Mouse (Mus musculus): ENCODE data around the gene 1190002N15Rik.

The 1190002N15Rik gene

GRCm38 (mm10) chr9:94529146-94529746, 8.6 kb downstream of the 1190002N15Rik start:
- DNase-seq = no peak

- DNase-seq = no peak
These were observed 11.4 kb downstream of the 1190002N15Rik start for GRCm38 (mm10) chr9:94526473-94526872.

- no peak for DNase-seq
These were observed 25.6 kb downstream of the 1190002N15Rik start for GRCm38 (mm10) chr9:94512246-94512645.

GRCm38 (mm10) chr9:94511139-94511538, 26.7 kb downstream of the 1190002N15Rik start:
- no peak for DNase-seq

GRCm38 (mm10) chr9:94506980-94507379, 30.9 kb downstream of the 1190002N15Rik start:
- no peak for DNase-seq

GRCm38 (mm10) chr9:94491467-94491866, 46.4 kb downstream of the 1190002N15Rik start:
- DNase-seq = no peak

- DNase-seq = no peak
These were observed 49.9 kb downstream of the 1190002N15Rik start for GRCm38 (mm10) chr9:94487976-94488375.

GRCm38 (mm10) chr9:94483291-94483879, 54.5 kb downstream of the 1190002N15Rik start:
- DNase-seq = no peak

GRCm38 (mm10) chr9:94482215-94482975, 55.5 kb downstream of the 1190002N15Rik start:
- DNase-seq = no peak

- no peak for DNase-seq
These were observed 56.8 kb downstream of the 1190002N15Rik start for GRCm38 (mm10) chr9:94481057-94481456.

GRCm38 (mm10) chr9:94479382-94479781, 58.5 kb downstream of the 1190002N15Rik start:
- no peak for DNase-seq

- DNase-seq = no peak
These were observed 58.9 kb downstream of the 1190002N15Rik start for GRCm38 (mm10) chr9:94478954-94479353.

- no peak for DNase-seq
These were observed 61.9 kb downstream of the 1190002N15Rik start for GRCm38 (mm10) chr9:94475973-94476372.

- DNase-seq = no peak
These were observed 64.0 kb downstream of the 1190002N15Rik start for GRCm38 (mm10) chr9:94473898-94474297.

GRCm38 (mm10) chr9:94472963-94473582, 64.8 kb downstream of the 1190002N15Rik start:
- DNase-seq = no peak

GRCm38 (mm10) chr9:94471485-94471884, 66.4 kb downstream of the 1190002N15Rik start:
- DNase-seq = no peak
